Mouse (Mus musculus) lung, postnatal 0 days (tissue): ENCODE results near the gene Ndufb8.

Experiments used
- CTCF ChIP-seq: IDR thresholded peaks from 2 replicates; pipeline ENCODE4 v1.5.1; 2016; ENCODE audit warnings: antibody characterized with exemption, mild to moderate bottlenecking
- EP300 ChIP-seq: IDR thresholded peaks from 2 replicates; pipeline ENCODE4 v1.6.1; 2016; ENCODE audit warnings: antibody characterized with exemption, mild to moderate bottlenecking, control low read depth

GRCm38 (mm10) chr19:44578038-44578437 lies 22.8 kb upstream of the Ndufb8 start:
- TF ChIP-seq CTCF (no peak), EP300 (no peak)
